7 mouse cellular contexts compared by ENCODE assay signal in genomic region chr1:133353371-133353809, GRCm38 (mm10). TPM values are rescaled to one million over a fixed set of nuclear protein-coding genes. Genes with fewer than 3 reads are reported as not detected.
DNase-seq lines count a peak whose midpoint lies in the region; ATAC-seq and TF ChIP-seq lines count a peak whose summit lies in the region.

No protein-coding gene starts in this region.

- no peak overlapping the region for H3K4me2 ChIP-seq in embryonic facial prominence, embryonic 13.5 days
- H3K4me2 ChIP-seq in midbrain, embryonic 11.5 days, result no peak overlapping the region

- no peak overlapping the region for H3K27ac ChIP-seq in embryonic facial prominence, embryonic 13.5 days
- no peak overlapping the region for H3K27ac ChIP-seq in hindbrain, embryonic 10.5 days
- no peak overlapping the region for H3K27ac ChIP-seq in midbrain, embryonic 11.5 days (ENCODE audit: low read depth, low read length)
- no peak overlapping the region for H3K27ac ChIP-seq in small intestine, adult 2 months (ENCODE audit: insufficient read depth, low read depth, low read length)

- peak; percentile 26; the same call in 1 of the 2 replicates for ATAC-seq in embryonic facial prominence, embryonic 13.5 days (ENCODE audit: insufficient number of reproducible peaks, insufficient read depth, low FRiP score, low TSS enrichment, low read depth)
- ATAC-seq in midbrain, embryonic 11.5 days (ENCODE audit: low FRiP score), result peak; percentile 57

- H3K9me3 ChIP-seq in embryonic facial prominence, embryonic 13.5 days, result no peaks in the 10 kb centered on the region
- no peaks in the 10 kb centered on the region for H3K9me3 ChIP-seq in hindbrain, embryonic 10.5 days
- no peaks in the 10 kb centered on the region for H3K9me3 ChIP-seq in midbrain, embryonic 11.5 days (ENCODE audit: control insufficient read depth, low read length)

- peaks cover 27% of the 10 kb centered on the region for H3K4me1 ChIP-seq in embryonic facial prominence, embryonic 13.5 days
- peaks cover 27% of the 10 kb centered on the region for H3K4me1 ChIP-seq in hindbrain, embryonic 10.5 days (replicated peaks)
- H3K4me1 ChIP-seq in midbrain, embryonic 11.5 days (ENCODE audit: control insufficient read depth, insufficient read depth, low read length), result 0 out of 2 replicates have a peak, but pooled peaks cover 3% of the 10 kb centered on the region
- H3K4me1 ChIP-seq in small intestine, adult 2 months (ENCODE audit: control insufficient read depth, insufficient read depth, insufficient read length, low read length), result peaks cover 1% of the 10 kb centered on the region; the same call in 1 of the 2 replicates

- peak; percentile 97 for TF ChIP-seq CTCF in small intestine, adult 2 months (IDR thresholded peaks at IDR 0.05; ENCODE audit: extremely low read depth, insufficient read length, insufficient replicate concordance, low read depth, low read length)

- 44% methylated on average over 12 of the region's 12 CpGs for WGBS in embryonic facial prominence, embryonic 13.5 days
- WGBS in hindbrain, embryonic 10.5 days, result 53% methylated on average over 12 of the region's 12 CpGs
- 55% methylated on average over 12 of the region's 12 CpGs for WGBS in midbrain, embryonic 11.5 days
- WGBS in small intestine, adult 2 months, result 23% methylated on average over 12 of the region's 12 CpGs

- no peaks in the 10 kb centered on the region for H3K36me3 ChIP-seq in embryonic facial prominence, embryonic 13.5 days
- no peaks in the 10 kb centered on the region for H3K36me3 ChIP-seq in hindbrain, embryonic 10.5 days
- no peaks in the 10 kb centered on the region for H3K36me3 ChIP-seq in midbrain, embryonic 11.5 days (ENCODE audit: control insufficient read depth, insufficient read depth, low read length)
- H3K36me3 ChIP-seq in small intestine, adult 2 months (ENCODE audit: control insufficient read depth, insufficient read depth, low read length), result no peaks in the 10 kb centered on the region

- peak; percentile 89 for DNase-seq in MN1 (ENCODE audit: low spot score)
- peak; percentile 59 to 61 for DNase-seq in adrenal gland, postnatal 4 days (ENCODE audit: low spot score in 2 of 2)
- DNase-seq in hindbrain, embryonic 10.5 days (ENCODE audit: low spot score), result peak; percentile 77
- peak; percentile 84 to 85 for DNase-seq in layer of hippocampus, postnatal 36 days
- peak; percentile 96 for DNase-seq in midbrain, embryonic 11.5 days (ENCODE audit: low spot score, missing footprints)

- H3K4me3 ChIP-seq in embryonic facial prominence, embryonic 13.5 days, result no peak overlapping the region
- no peak overlapping the region for H3K4me3 ChIP-seq in hindbrain, embryonic 10.5 days
- H3K4me3 ChIP-seq in midbrain, embryonic 11.5 days (ENCODE audit: low read depth, low read length), result no peak overlapping the region
- H3K4me3 ChIP-seq in small intestine, adult 2 months (ENCODE audit: low read depth, low read length), result no peak overlapping the region

- H3K27me3 ChIP-seq in embryonic facial prominence, embryonic 13.5 days, result peaks cover 22% of the 10 kb centered on the region
- H3K27me3 ChIP-seq in hindbrain, embryonic 10.5 days (ENCODE audit: insufficient read depth, poor library complexity, severe bottlenecking), result peaks cover 46% of the 10 kb centered on the region
- H3K27me3 ChIP-seq in midbrain, embryonic 11.5 days (ENCODE audit: control insufficient read depth, insufficient read depth, low read length), result no peaks in the 10 kb centered on the region
- no peaks in the 10 kb centered on the region for H3K27me3 ChIP-seq in small intestine, adult 2 months (ENCODE audit: control insufficient read depth, insufficient read depth, low read length)

- H3K9ac ChIP-seq in embryonic facial prominence, embryonic 13.5 days, result no peak overlapping the region
- no peak overlapping the region for H3K9ac ChIP-seq in midbrain, embryonic 11.5 days (ENCODE audit: low read length)

- no peak for TF ChIP-seq POLR2A in small intestine, adult 2 months (IDR thresholded peaks at IDR 0.05; ENCODE audit: low read depth, low read length)

RNA-seq across cellular contexts. Expression of gene Ren1, which starts 3.1 kb away (rescaled TPM):
- total RNA-seq in adrenal gland, postnatal 4 days (2021), result 10 to 100 TPM in 1 of 2 experiments, 1 to 10 TPM in 1; 2.0 to 17.3 TPM
- 0.25 TPM in 1 of 2 replicates, not detected in the other for polyA plus RNA-seq in embryonic facial prominence, embryonic 13.5 days (2015; fragmentation: Nextera tagmentation; extraction: Ambion mirVana)
- polyA plus RNA-seq in hindbrain, embryonic 10.5 days (2016; fragmentation: Nextera tagmentation; extraction: Ambion mirVana), result 0.22 and 0.37 TPM in 2 replicates
- total RNA-seq in layer of hippocampus, postnatal 36 days (2021), result not detected
- not detected in 2 replicates for polyA plus RNA-seq in midbrain, embryonic 11.5 days (2014; fragmentation: Nextera tagmentation; extraction: Ambion mirVana)
- 0.25 and 3.3 TPM in 2 replicates for polyA plus RNA-seq in small intestine, adult 2 months (2012; rRNA removed)

RNA-seq across cellular contexts. Expression of gene Etnk2, which starts 10.0 kb away (rescaled TPM):
- total RNA-seq in adrenal gland, postnatal 4 days (2021), result 10 to 100 TPM in 1 of 2 experiments, 1 to 10 TPM in 1; 8.1 to 12.1 TPM
- polyA plus RNA-seq in embryonic facial prominence, embryonic 13.5 days (2015; fragmentation: Nextera tagmentation; extraction: Ambion mirVana), result 2.8 and 3.2 TPM in 2 replicates
- 2.9 and 4.1 TPM in 2 replicates for polyA plus RNA-seq in hindbrain, embryonic 10.5 days (2016; fragmentation: Nextera tagmentation; extraction: Ambion mirVana)
- total RNA-seq in layer of hippocampus, postnatal 36 days (2021), result 1 to 10 TPM; 1.2 to 1.4 TPM
- 2.1 and 2.5 TPM in 2 replicates for polyA plus RNA-seq in midbrain, embryonic 11.5 days (2014; fragmentation: Nextera tagmentation; extraction: Ambion mirVana)
- polyA plus RNA-seq in small intestine, adult 2 months (2012; rRNA removed), result 0.20 and 1.0 TPM in 2 replicates

RNA-seq across cellular contexts. Expression of gene Kiss1, which starts 31.7 kb away (rescaled TPM):
- total RNA-seq in adrenal gland, postnatal 4 days (2021), result not detected
- not detected in 2 replicates for polyA plus RNA-seq in embryonic facial prominence, embryonic 13.5 days (2015; fragmentation: Nextera tagmentation; extraction: Ambion mirVana)
- polyA plus RNA-seq in hindbrain, embryonic 10.5 days (2016; fragmentation: Nextera tagmentation; extraction: Ambion mirVana), result not detected in 2 replicates
- total RNA-seq in layer of hippocampus, postnatal 36 days (2021), result not detected
- polyA plus RNA-seq in midbrain, embryonic 11.5 days (2014; fragmentation: Nextera tagmentation; extraction: Ambion mirVana), result not detected in 2 replicates
- not detected in 2 replicates for polyA plus RNA-seq in small intestine, adult 2 months (2012; rRNA removed)

RNA-seq across cellular contexts. Expression of gene Golt1a, which starts 43.8 kb away (rescaled TPM):
- total RNA-seq in adrenal gland, postnatal 4 days (2021), result 1 to 10 TPM in 1 of 2 experiments, under 1 TPM in 1; 0.76 to 2.0 TPM
- polyA plus RNA-seq in embryonic facial prominence, embryonic 13.5 days (2015; fragmentation: Nextera tagmentation; extraction: Ambion mirVana), result not detected in 2 replicates
- not detected in 2 replicates for polyA plus RNA-seq in hindbrain, embryonic 10.5 days (2016; fragmentation: Nextera tagmentation; extraction: Ambion mirVana)
- total RNA-seq in layer of hippocampus, postnatal 36 days (2021), result not detected
- polyA plus RNA-seq in midbrain, embryonic 11.5 days (2014; fragmentation: Nextera tagmentation; extraction: Ambion mirVana), result not detected in 2 replicates
- polyA plus RNA-seq in small intestine, adult 2 months (2012; rRNA removed), result 25.1 and 48.9 TPM in 2 replicates
